Mouse (Mus musculus) forebrain, embryonic 11.5 days (tissue): ENCODE measurements around the gene Ybey. TPM values are rescaled to one million over a fixed set of nuclear protein-coding genes. Genes with fewer than 3 reads are reported as not detected.
A peak's percentile ranks its signal among the peaks of the same experiment; 100 is the strongest.

Experiments used
- ATAC-seq: fragments of 200-750 bp; cut with Nextera tagmentation; replicated peaks from 2 replicates; pipeline ENCODE4 v1.8.0; 2017; ENCODE audit warnings: moderate TSS enrichment; ENCODE audit not compliant: low FRiP score
- DNase-seq: peaks from one replicate; pipeline ENCODE4 v3.0.0-alpha.2; 2017; ENCODE audit warnings: low spot score
- H3K27ac ChIP-seq: fragments of 300-500 bp; sonication (generic); 2 replicates; pipeline ENCODE4 v1.5.1; 2014; ENCODE audit warnings: low read depth, low read length
- H3K27me3 ChIP-seq: fragments of 300-500 bp; sonication (generic); 2 replicates; pipeline ENCODE4 v1.6.1; 2014; ENCODE audit warnings: mild to moderate bottlenecking, low read length, mixed read lengths; ENCODE audit not compliant: control insufficient read depth, insufficient read depth
- H3K36me3 ChIP-seq: fragments of 300-500 bp; sonication (generic); 2 replicates; pipeline ENCODE4 v1.6.1; 2014; ENCODE audit warnings: mild to moderate bottlenecking, low read length, moderate library complexity, mixed read lengths; ENCODE audit not compliant: control insufficient read depth, insufficient read depth
- H3K4me1 ChIP-seq: fragments of 300-500 bp; sonication (generic); replicated peaks from 2 replicates; pipeline ENCODE4 v1.6.1; 2014; ENCODE audit warnings: low read length, mixed read lengths; ENCODE audit not compliant: control insufficient read depth, insufficient read depth
- H3K4me2 ChIP-seq: fragments of 300-500 bp; sonication (generic); 2 replicates; pipeline ENCODE4 v1.6.1; 2014; ENCODE audit warnings: low read depth, mild to moderate bottlenecking, low read length, moderate library complexity, mixed read lengths; ENCODE audit not compliant: severe bottlenecking
- H3K4me3 ChIP-seq: fragments of 300-500 bp; sonication (generic); 2 replicates; pipeline ENCODE4 v1.5.1; 2014; ENCODE audit warnings: low read depth, low read length
- H3K9ac ChIP-seq: fragments of 300-500 bp; sonication (generic); 2 replicates; pipeline ENCODE4 v1.6.1; 2014; ENCODE audit warnings: low read length
- H3K9me3 ChIP-seq: fragments of 300-500 bp; sonication (generic); 2 replicates; pipeline ENCODE4 v1.6.1; 2016; ENCODE audit warnings: low read length, mixed read lengths; ENCODE audit not compliant: control insufficient read depth
- WGBS: fragments of 180-500 bp; shearing (Covaris S2); extraction: QIAGEN DNeasy Blood & Tissue Kit; methylation state at CpG from one replicate; pipeline ENCODE4 v1.1.7; 2014; 5-methylcytosine and 5-hydroxymethylcytosine counted together
- polyA plus RNA-seq: library from polyadenylated mRNA; unstranded; fragments of >200 nt; fragmentation: Nextera tagmentation; extraction: Ambion mirVana; gene quantifications from 2 replicates; pipeline ENCODE4 v1.2.1, GENCODE M21; 2014

The Ybey gene
- polyA plus RNA-seq, 1 experiment from 2014 or later, result 6.1 TPM

DNA sequence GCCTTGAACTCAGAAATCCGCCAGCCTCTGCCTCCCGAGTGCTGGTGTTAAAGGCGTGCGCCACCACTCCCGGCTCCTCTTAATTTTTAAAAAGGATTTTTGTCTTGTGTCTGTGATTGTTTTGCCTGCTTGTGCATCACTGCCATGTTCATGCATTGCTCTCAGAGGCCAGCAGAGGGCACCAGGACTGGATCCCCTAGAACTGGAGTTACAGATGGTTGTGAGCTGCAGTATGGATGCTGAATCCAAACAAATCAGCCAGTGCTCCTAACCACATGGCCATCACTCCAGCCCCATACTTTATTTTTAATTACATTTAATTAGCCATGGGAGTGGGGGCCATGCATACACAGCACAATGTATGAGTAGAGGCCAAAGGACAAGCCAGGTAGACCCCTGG, 13.6 kb downstream of the Ybey start:
- H3K27me3 ChIP-seq, result no peaks in the 10 kb centered on the region
- no peak overlapping the region for H3K4me2 ChIP-seq
- H3K4me3 ChIP-seq, result no peak overlapping the region
- WGBS, result 38% methylated on average over 5 of the region's 5 CpGs
- ATAC-seq (no peak), DNase-seq (peak; percentile 73)
- no peaks in the 10 kb centered on the region for H3K4me1 ChIP-seq
- no peaks in the 10 kb centered on the region for H3K9me3 ChIP-seq
- H3K36me3 ChIP-seq, result no peaks in the 10 kb centered on the region
- H3K9ac ChIP-seq, result no peak overlapping the region
- no peak overlapping the region for H3K27ac ChIP-seq

GRCm38 (mm10) chr10:76448851-76449250, 20.1 kb downstream of the Ybey start, which contains the start of gene 2610028H24Rik:
2610028H24Rik (plus strand) TSS chr10:76449081.
- DNase-seq (no peak), ATAC-seq (no peak)
- H3K36me3 ChIP-seq, result no peaks in the 10 kb centered on the region
- no peaks in the 10 kb centered on the region for H3K27me3 ChIP-seq
- H3K9ac ChIP-seq, result no peak within 1 kb of the TSS
- H3K4me3 ChIP-seq, result no peak within 1 kb of the TSS
- no peak within 1 kb of the TSS for H3K27ac ChIP-seq
- WGBS, result 60% methylated on average over 5 of the region's 5 CpGs
- no peaks in the 10 kb centered on the region for H3K4me1 ChIP-seq
- no peak within 1 kb of the TSS for H3K4me2 ChIP-seq
- no peaks in the 10 kb centered on the region for H3K9me3 ChIP-seq

GRCm38 (mm10) chr10:76447406-76448229, 21.3 kb downstream of the Ybey start:
- Histone ChIP-seq H3K27ac (no peak overlapping the region), H3K9ac (no peak overlapping the region), H3K27me3 (no peaks in the 10 kb centered on the region), H3K4me3 (no peak overlapping the region), H3K4me1 (no peaks in the 10 kb centered on the region), H3K36me3 (no peaks in the 10 kb centered on the region), H3K4me2 (no peak overlapping the region), H3K9me3 (no peaks in the 10 kb centered on the region)
- 86% methylated on average over 15 of the region's 15 CpGs for WGBS
- DNase-seq (no peak), ATAC-seq (no peak)

DNA sequence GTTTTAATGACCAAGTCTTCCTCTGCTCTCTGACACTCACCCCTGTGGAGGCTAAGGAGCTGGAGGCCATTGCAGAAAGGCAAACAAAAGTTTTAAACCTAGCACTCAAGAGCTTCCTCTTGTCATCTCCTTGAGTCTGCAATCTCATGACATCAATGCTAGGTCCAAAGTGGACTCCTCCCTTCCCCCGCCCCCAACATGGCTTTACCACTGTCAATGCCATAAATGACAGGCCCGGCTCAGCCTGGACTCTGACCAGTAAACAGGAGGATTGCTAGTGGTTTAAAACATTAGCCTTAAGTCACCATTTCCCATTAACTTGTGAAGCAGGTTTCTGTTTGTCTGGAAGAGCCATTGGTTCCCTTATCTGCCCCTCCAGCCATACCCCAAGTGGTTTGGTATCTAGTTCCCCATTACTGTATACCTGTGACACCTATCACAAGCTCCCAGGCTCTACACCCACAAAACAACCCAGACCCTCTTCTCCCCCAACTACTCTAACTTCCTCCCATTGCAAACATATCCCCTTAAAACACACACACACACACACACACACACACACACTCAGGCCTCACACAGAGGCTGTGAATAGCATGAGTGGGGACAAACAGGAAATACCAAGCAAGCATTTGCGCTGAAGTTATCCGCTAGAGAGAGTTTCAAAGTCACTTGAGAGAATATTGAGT, 22.8 kb downstream of the Ybey start:
- Histone ChIP-seq H3K27ac (no peak overlapping the region), H3K4me1 (no peaks in the 10 kb centered on the region), H3K9ac (no peak overlapping the region), H3K4me2 (no peak overlapping the region), H3K9me3 (no peaks in the 10 kb centered on the region), H3K27me3 (no peaks in the 10 kb centered on the region), H3K36me3 (no peaks in the 10 kb centered on the region), H3K4me3 (no peak overlapping the region)
- ATAC-seq (no peak), DNase-seq (no peak)
- 90% methylated on average over 4 of the region's 4 CpGs for WGBS

DNA sequence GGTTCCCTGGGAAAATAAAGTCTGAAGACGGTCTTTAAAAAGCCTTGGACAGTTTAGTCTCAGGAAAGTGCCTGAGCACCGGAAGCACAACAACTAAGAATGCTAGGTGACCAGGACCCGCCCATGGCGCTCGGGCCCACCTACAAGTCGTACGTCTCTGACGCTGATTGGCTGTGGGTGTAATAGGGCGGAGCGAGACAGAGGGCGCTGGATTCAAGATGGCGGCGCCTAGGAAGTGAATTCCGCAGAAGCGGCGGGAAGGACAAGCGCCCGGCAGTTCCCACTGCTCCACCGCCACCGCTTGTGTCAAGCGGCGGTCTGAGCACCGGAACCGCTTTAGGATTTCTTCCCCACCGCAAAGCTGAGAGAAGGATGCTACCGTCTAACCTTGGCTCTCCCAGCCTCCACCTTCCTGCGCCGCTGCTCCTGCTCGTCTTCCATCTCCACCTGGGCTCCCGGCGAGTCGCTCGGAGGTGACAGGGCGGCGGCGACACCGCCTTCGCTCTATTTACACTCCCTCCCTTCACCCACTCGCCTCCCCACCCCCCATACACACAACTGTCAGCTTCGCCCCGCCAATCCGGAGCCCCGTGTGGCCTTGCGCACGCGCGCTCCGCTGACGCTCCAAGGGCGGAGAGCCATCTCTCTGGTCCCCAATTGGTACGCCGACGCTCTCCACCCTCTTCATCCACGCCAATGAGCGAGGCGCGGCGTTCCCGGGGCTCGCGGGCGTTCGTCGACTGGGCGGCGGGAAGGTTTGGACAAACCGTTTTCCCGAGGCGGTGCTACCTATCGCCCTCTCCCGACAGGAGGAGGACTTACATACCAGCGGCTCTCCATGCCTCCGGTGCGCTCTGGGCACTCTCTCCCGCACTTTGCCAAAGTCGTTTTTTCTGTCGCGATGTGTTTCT, 26.5 kb downstream of the Ybey start, which contains the start of gene Pcnt:
TSS of gene Pcnt (minus strand) at position 609 of the 911 bp plus-strand sequence.
- ATAC-seq (peak; percentile 99), DNase-seq (peak; percentile 97)
- H3K36me3 ChIP-seq, result no peaks in the 10 kb centered on the region
- no peaks in the 10 kb centered on the region for H3K27me3 ChIP-seq
- peak within 1 kb of the TSS; percentile 69 for H3K9ac ChIP-seq
- H3K4me3 ChIP-seq, result peak within 1 kb of the TSS; percentile 55
- under 1% methylated on average over 78 of the region's 78 CpGs for WGBS
- peak within 1 kb of the TSS; percentile 66 for H3K4me2 ChIP-seq
- H3K9me3 ChIP-seq, result no peaks in the 10 kb centered on the region
- peak within 1 kb of the TSS; percentile 75 for H3K27ac ChIP-seq
- no peaks in the 10 kb centered on the region for H3K4me1 ChIP-seq

GRCm38 (mm10) chr10:76440281-76440680, 28.6 kb downstream of the Ybey start, which contains the start of gene AC141477.1:
AC141477.1 (minus strand) TSS chr10:76440444.
- no peak within 1 kb of the TSS for H3K4me3 ChIP-seq

DNA sequence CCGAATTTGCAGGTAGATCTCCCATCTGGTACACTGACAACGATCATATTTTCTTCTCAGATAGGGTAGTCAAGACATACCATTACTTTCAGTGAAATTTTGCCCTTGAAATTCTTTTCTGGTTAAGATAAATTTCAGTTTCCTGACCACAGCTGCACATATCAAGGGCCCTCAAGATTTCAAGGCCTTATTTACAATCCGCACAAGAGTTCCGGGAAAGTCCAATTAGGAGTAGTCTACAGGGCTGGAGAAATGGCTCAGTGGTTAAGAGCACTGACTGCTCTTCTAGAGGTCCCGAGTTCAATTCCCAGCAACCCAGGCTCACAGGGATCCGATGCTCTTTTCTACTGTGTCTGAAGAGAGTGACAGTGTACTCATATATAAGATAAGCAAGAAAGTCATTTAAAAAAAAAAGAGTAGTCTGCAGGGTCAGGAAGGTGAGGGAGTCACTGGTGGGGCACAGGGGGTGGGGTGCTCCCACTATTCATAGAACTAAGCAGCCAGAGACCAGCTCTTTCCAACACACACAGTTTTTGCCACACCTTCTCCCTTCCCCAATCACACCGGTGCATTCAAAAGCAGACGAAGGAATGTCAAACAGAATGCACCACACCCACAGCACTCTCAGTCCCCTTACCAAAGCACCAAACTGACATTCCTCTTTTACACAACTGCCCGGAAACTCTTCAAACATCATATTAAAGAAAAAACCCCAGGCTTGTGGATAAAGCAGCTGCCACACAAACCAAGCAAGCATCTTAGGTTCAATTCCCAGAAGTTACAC, 29.6 kb downstream of the Ybey start:
- Histone ChIP-seq H3K9ac (no peak overlapping the region), H3K4me1 (no peaks in the 10 kb centered on the region), H3K36me3 (peaks cover 4% of the 10 kb centered on the region; the same call in 1 of the 2 replicates), H3K27me3 (no peaks in the 10 kb centered on the region), H3K4me2 (no peak overlapping the region), H3K4me3 (no peak overlapping the region), H3K9me3 (no peaks in the 10 kb centered on the region), H3K27ac (no peak overlapping the region)
- no peak for ATAC-seq
- WGBS, result 94% methylated on average over 9 of the region's 9 CpGs
- no peak for DNase-seq

More at GRCm38 (mm10) chr10:76440281-76440680, 28.6 kb downstream of the Ybey start, which contains the start of gene AC141477.1:
- Histone ChIP-seq H3K27ac (no peak within 1 kb of the TSS), H3K4me2 (no peak within 1 kb of the TSS; the same call in 1 of the 2 replicates), H3K9me3 (no peaks in the 10 kb centered on the region), H3K9ac (no peak within 1 kb of the TSS), H3K4me1 (no peaks in the 10 kb centered on the region), H3K36me3 (peaks cover 3% of the 10 kb centered on the region; the same call in 1 of the 2 replicates), H3K27me3 (no peaks in the 10 kb centered on the region)
- no peak for ATAC-seq
- 94% methylated on average over 17 of the region's 17 CpGs for WGBS
- no peak for DNase-seq
